Mouse (Mus musculus): ENCODE measurements at regions not wholly inside any gene's neighbourhood (a gene's known extent, or its start where the extent isn't known, plus 50 kb on each side); places are given as distances from the start of the nearest gene placed in this dataset.

DNA sequence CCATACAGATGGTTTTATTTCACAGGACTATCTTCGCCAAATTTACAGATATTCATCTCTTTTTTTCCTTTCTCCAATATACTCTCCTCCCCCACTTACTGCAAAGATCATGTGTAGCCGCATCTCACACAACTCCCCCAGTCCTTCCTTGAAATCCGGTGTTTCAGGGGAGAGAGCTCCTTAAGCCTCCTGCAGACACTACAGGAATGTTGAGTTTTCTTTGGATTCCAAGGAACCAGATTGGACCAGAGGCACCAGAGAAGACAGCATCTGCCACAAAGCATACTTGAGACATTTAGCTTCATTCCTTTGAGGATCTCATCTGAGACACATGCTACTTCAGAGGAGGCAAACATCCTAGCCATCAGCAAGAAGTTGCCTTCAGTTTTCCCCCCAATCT is 558.4 kb upstream of the Cdh11 start:
- ATAC-seq (ENCODE audit: low FRiP score): no peak
- WGBS: 83% methylated on average over 3 of the region's 3 CpGs
- H3K9ac ChIP-seq (ENCODE audit: low read length): no peak overlapping the region
- no peaks in the 10 kb centered on the region for H3K27me3 ChIP-seq (ENCODE audit: control insufficient read depth, insufficient read depth, low read length)
- DNase-seq (ENCODE audit: low spot score, missing footprints): no peak
- no peak overlapping the region for H3K4me2 ChIP-seq
- H3K36me3 ChIP-seq (ENCODE audit: control insufficient read depth, insufficient read depth, low read length): no peaks in the 10 kb centered on the region
- no peak overlapping the region for H3K27ac ChIP-seq (ENCODE audit: low read depth, low read length)
- H3K4me3 ChIP-seq (ENCODE audit: low read depth, low read length): no peak overlapping the region
- no peaks in the 10 kb centered on the region for H3K9me3 ChIP-seq (ENCODE audit: control insufficient read depth, low read length)
- H3K4me1 ChIP-seq (ENCODE audit: control insufficient read depth, insufficient read depth, low read length): no peaks in the 10 kb centered on the region

DNA sequence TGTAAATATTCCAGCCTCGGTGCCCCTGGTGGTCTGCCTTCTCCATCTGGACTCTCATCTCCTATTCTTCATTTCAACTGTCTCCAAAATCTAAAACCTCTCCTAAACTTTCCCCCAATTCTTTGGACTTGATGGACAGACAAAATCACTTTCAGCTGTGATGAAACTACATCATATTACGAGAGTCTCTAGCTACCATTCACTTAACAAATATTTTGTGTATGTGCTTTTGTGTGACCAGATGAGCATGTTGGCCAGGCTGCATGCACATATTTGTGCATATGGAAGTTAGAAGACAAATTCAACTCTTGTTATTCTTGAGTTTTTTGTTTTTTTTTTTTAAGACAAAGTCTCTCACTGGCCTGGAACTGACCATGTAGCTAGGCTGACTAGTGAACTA is 559.4 kb upstream of the Cdh11 start:
- no peak overlapping the region for H3K27ac ChIP-seq (ENCODE audit: low read depth, low read length)
- no peaks in the 10 kb centered on the region for H3K27me3 ChIP-seq (ENCODE audit: control insufficient read depth, insufficient read depth, low read length)
- ATAC-seq (ENCODE audit: low FRiP score): no peak
- DNase-seq (ENCODE audit: low spot score, missing footprints): no peak
- H3K36me3 ChIP-seq (ENCODE audit: control insufficient read depth, insufficient read depth, low read length): no peaks in the 10 kb centered on the region
- H3K4me1 ChIP-seq (ENCODE audit: control insufficient read depth, insufficient read depth, low read length): no peaks in the 10 kb centered on the region
- no peak overlapping the region for H3K9ac ChIP-seq (ENCODE audit: low read length)
- H3K4me3 ChIP-seq (ENCODE audit: low read depth, low read length): no peak overlapping the region
- no peaks in the 10 kb centered on the region for H3K9me3 ChIP-seq (ENCODE audit: control insufficient read depth, low read length)
- H3K4me2 ChIP-seq: no peak overlapping the region
- 80% methylated on average over 2 of the region's 2 CpGs for WGBS

DNA sequence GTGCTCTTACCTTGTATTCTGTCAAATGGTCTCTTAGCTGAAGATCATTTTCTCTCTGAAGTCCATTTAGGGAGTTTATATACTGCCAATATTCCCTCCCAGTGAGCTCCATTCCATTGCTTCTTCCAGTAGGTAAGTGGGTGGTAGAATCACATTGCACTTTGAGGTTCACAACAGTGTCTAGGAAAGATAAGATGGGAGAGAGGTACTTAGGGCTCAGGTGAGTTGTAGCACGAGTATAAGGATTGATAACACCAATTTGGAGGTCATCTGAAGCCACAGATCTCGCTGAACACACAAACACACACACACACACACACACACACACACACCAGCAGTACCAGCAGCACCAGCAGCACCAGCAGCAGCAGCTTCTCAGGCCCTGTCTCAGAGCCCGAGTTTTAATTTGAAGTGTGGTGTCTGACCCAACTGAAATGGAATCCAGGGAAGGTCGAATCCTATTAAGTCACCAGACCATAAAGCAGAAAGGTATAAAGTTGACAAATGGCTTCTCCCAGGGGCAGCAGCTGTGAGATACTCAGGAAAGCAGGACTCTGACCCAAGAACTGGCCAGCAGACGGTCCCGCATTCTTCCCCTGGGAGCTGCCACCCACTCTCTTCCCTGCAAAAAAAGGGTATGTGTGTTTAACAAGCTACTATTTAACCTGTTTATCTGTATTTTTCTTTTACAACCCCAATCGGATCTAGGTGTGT is 561.9 kb upstream of the Cdh11 start:
- 67% methylated on average over 7 of the region's 7 CpGs for WGBS
- no peak for ATAC-seq (ENCODE audit: low FRiP score)

DNA sequence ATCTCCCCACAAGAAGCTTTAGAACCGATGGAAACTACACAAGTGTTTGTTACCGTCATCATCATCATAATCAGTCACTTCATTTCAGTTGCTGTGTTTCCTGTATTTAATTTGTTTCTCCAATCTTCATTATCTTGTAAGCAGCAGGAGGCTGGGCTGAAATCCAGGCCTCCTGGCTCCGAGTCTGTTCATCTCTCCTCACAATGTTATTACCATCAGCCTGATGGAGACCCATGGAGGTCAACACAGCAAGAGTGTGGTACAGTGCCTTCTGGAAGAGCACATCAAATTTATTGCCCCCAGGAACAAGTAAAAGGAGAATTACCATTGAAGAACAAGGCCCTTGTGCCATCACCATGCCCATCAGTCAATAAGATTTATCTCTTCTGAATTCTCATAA is 576.3 kb upstream of the Cdh11 start:
- Histone ChIP-seq H3K4me1 (ENCODE audit: control insufficient read depth, insufficient read depth, low read length) (peaks cover 2% of the 10 kb centered on the region; the same call in 1 of the 2 replicates), H3K4me2 (no peak overlapping the region), H3K4me3 (ENCODE audit: low read depth, low read length) (no peak overlapping the region), H3K9ac (ENCODE audit: low read length) (no peak overlapping the region), H3K36me3 (ENCODE audit: control insufficient read depth, insufficient read depth, low read length) (no peaks in the 10 kb centered on the region), H3K27ac (ENCODE audit: low read depth, low read length) (no peak overlapping the region), H3K27me3 (ENCODE audit: control insufficient read depth, insufficient read depth, low read length) (no peaks in the 10 kb centered on the region), H3K9me3 (ENCODE audit: control insufficient read depth, low read length) (no peaks in the 10 kb centered on the region)
- WGBS: 78% methylated on average over 3 of the region's 3 CpGs
- DNase-seq (ENCODE audit: low spot score, missing footprints) (no peak), ATAC-seq (ENCODE audit: low FRiP score) (no peak)

More for the DNA sequence above, 561.9 kb upstream of the Cdh11 start:
- H3K9me3 ChIP-seq (ENCODE audit: control insufficient read depth, low read length): no peaks in the 10 kb centered on the region
- H3K4me2 ChIP-seq: no peak overlapping the region
- no peak overlapping the region for H3K9ac ChIP-seq (ENCODE audit: low read length)
- no peak for DNase-seq (ENCODE audit: low spot score, missing footprints)
- no peaks in the 10 kb centered on the region for H3K27me3 ChIP-seq (ENCODE audit: control insufficient read depth, insufficient read depth, low read length)
- no peaks in the 10 kb centered on the region for H3K4me1 ChIP-seq (ENCODE audit: control insufficient read depth, insufficient read depth, low read length)
- no peak overlapping the region for H3K27ac ChIP-seq (ENCODE audit: low read depth, low read length)
- H3K4me3 ChIP-seq (ENCODE audit: low read depth, low read length): no peak overlapping the region
- no peaks in the 10 kb centered on the region for H3K36me3 ChIP-seq (ENCODE audit: control insufficient read depth, insufficient read depth, low read length)

DNA sequence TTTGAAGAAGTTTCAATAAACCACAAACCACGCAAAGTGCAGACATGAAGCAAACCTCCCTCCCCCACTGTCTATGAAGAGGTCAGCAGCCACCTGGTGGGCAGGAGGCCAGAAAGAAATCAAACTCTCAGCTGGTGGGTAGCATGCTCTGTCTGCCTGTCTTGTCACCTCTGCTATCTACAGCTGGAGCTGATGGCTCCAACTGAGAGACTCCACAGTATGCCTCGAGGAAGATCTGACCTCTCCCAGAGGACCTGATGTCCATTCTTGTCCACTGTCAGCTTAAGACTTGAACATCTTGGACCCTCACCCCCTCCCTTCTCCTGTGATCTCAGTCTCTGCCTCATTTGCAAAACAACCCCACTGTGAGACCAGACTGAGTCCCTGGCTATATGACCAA is 585.0 kb upstream of the Cdh11 start:
- ATAC-seq (ENCODE audit: low FRiP score) (no peak), DNase-seq (ENCODE audit: low spot score, missing footprints) (no peak)
- no peaks in the 10 kb centered on the region for H3K36me3 ChIP-seq (ENCODE audit: control insufficient read depth, insufficient read depth, low read length)
- H3K27me3 ChIP-seq (ENCODE audit: control insufficient read depth, insufficient read depth, low read length): no peaks in the 10 kb centered on the region
- H3K4me2 ChIP-seq: no peak overlapping the region
- H3K4me3 ChIP-seq (ENCODE audit: low read depth, low read length): no peak overlapping the region
- H3K27ac ChIP-seq (ENCODE audit: low read depth, low read length): no peak overlapping the region
- H3K9ac ChIP-seq (ENCODE audit: low read length): no peak overlapping the region
- no peaks in the 10 kb centered on the region for H3K9me3 ChIP-seq (ENCODE audit: control insufficient read depth, low read length)
- 49% methylated on average over 2 of the region's 2 CpGs for WGBS
- H3K4me1 ChIP-seq (ENCODE audit: control insufficient read depth, insufficient read depth, low read length): peaks cover 2% of the 10 kb centered on the region; the same call in 1 of the 2 replicates

DNA sequence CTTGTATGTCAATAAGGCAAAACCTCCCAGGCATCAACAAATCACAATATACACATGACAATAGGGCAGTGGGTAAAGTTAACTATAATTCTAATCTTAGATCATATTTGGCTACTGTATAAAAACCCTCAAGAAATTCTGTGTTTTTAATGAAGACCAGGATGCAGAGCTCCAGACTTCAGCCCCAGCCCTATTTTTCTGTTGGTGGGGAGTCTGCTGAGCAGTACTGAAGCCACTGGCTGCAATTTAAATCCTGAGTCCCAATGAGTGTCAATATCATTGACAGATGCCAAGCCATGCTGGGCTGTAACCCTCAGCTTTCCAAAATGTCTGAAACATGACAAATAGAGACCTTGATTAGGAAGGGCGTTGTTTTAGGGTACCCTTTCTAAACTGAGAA is 587.6 kb upstream of the Cdh11 start:
- no peak overlapping the region for H3K27ac ChIP-seq (ENCODE audit: low read depth, low read length)
- DNase-seq (ENCODE audit: low spot score, missing footprints) (no peak), ATAC-seq (ENCODE audit: low FRiP score) (no peak)
- no peaks in the 10 kb centered on the region for H3K36me3 ChIP-seq (ENCODE audit: control insufficient read depth, insufficient read depth, low read length)
- no peaks in the 10 kb centered on the region for H3K4me1 ChIP-seq (ENCODE audit: control insufficient read depth, insufficient read depth, low read length)
- no peak overlapping the region for H3K9ac ChIP-seq (ENCODE audit: low read length)
- no peak overlapping the region for H3K4me2 ChIP-seq
- H3K27me3 ChIP-seq (ENCODE audit: control insufficient read depth, insufficient read depth, low read length): no peaks in the 10 kb centered on the region
- H3K4me3 ChIP-seq (ENCODE audit: low read depth, low read length): no peak overlapping the region
- 79% methylated on average over 1 of the region's 1 CpGs for whole genome bisulfite sequencing
- no peaks in the 10 kb centered on the region for H3K9me3 ChIP-seq (ENCODE audit: control insufficient read depth, low read length)

DNA sequence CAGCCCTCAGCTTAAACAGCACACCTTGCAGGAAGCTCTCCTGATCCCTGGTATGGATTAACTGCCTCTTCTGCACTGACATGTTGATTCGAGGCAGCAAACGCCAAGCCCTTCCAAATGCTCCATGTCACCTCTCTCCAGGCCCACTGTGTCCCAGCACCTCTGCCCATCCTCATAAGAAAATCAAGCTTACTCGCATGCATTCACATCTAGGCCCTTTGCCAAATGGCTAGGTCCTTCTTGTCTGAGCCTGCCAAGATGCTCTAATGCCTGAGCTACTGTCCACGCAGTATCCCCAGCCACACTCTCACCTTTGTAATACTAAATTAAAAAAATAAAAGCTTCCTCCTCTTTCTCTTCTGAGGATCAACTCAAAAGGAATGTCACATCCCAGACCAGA is 588.7 kb upstream of the Cdh11 start:
- H3K4me2 ChIP-seq: no peak overlapping the region
- no peak for ATAC-seq (ENCODE audit: low FRiP score)
- no peak overlapping the region for H3K9ac ChIP-seq (ENCODE audit: low read length)
- H3K36me3 ChIP-seq (ENCODE audit: control insufficient read depth, insufficient read depth, low read length): no peaks in the 10 kb centered on the region
- no peaks in the 10 kb centered on the region for H3K4me1 ChIP-seq (ENCODE audit: control insufficient read depth, insufficient read depth, low read length)
- no peak for DNase-seq (ENCODE audit: low spot score, missing footprints)
- H3K27me3 ChIP-seq (ENCODE audit: control insufficient read depth, insufficient read depth, low read length): no peaks in the 10 kb centered on the region
- 82% methylated on average over 4 of the region's 4 CpGs for WGBS
- H3K27ac ChIP-seq (ENCODE audit: low read depth, low read length): no peak overlapping the region
- H3K4me3 ChIP-seq (ENCODE audit: low read depth, low read length): no peak overlapping the region
- H3K9me3 ChIP-seq (ENCODE audit: control insufficient read depth, low read length): no peaks in the 10 kb centered on the region

DNA sequence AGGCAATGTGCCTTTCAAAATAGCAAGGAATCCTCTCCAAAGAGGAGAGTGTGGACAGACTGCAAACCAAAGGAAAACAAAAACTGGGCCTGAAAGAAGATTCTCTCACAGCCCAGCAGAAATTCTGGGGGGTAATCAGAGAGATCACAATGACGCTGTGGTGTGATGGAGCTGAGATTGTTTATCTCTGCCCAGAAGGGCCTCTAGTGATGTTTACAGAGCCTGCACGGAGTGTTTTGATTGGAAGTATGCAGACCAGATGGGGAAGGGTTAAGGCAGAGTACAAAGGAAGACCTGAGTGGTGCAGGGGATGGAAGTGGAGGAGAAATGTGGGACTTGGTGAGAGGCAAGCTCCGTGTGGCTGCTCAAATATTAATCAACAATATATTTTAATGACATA is 593.1 kb upstream of the Cdh11 start:
- no peak overlapping the region for H3K9ac ChIP-seq (ENCODE audit: low read length)
- H3K4me2 ChIP-seq: no peak overlapping the region
- DNase-seq (ENCODE audit: low spot score, missing footprints) (no peak), ATAC-seq (ENCODE audit: low FRiP score) (no peak)
- H3K27me3 ChIP-seq (ENCODE audit: control insufficient read depth, insufficient read depth, low read length): no peaks in the 10 kb centered on the region
- H3K36me3 ChIP-seq (ENCODE audit: control insufficient read depth, insufficient read depth, low read length): no peaks in the 10 kb centered on the region
- 56% methylated on average over 3 of the region's 3 CpGs for WGBS
- no peaks in the 10 kb centered on the region for H3K4me1 ChIP-seq (ENCODE audit: control insufficient read depth, insufficient read depth, low read length)
- H3K4me3 ChIP-seq (ENCODE audit: low read depth, low read length): no peak overlapping the region
- no peak overlapping the region for H3K27ac ChIP-seq (ENCODE audit: low read depth, low read length)
- no peaks in the 10 kb centered on the region for H3K9me3 ChIP-seq (ENCODE audit: control insufficient read depth, low read length)

DNA sequence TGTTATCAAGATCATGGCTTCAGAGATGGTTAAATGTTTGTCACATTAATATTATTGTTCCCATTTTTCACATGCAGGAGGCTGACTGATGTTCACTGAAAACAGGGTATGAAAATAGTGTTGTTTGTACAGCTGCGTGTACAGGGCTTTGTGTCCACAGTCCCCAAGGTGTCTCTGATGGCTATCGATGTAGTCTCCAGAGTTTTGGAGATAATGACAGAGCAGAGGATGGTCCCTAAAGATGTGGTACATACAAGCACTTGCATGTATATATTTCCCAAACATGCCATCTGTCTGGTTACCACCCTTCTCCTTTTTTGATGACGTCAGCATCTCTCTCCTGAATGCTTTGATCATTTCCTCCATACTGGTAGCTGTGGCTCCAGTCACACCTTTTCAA is 596.1 kb upstream of the Cdh11 start:
- DNase-seq (ENCODE audit: low spot score, missing footprints) (no peak), ATAC-seq (ENCODE audit: low FRiP score) (no peak)
- no peaks in the 10 kb centered on the region for H3K4me1 ChIP-seq (ENCODE audit: control insufficient read depth, insufficient read depth, low read length)
- no peak overlapping the region for H3K4me2 ChIP-seq
- H3K4me3 ChIP-seq (ENCODE audit: low read depth, low read length): no peak overlapping the region
- H3K27me3 ChIP-seq (ENCODE audit: control insufficient read depth, insufficient read depth, low read length): no peaks in the 10 kb centered on the region
- WGBS: 85% methylated on average over 3 of the region's 3 CpGs
- no peaks in the 10 kb centered on the region for H3K36me3 ChIP-seq (ENCODE audit: control insufficient read depth, insufficient read depth, low read length)
- H3K27ac ChIP-seq (ENCODE audit: low read depth, low read length): no peak overlapping the region
- H3K9ac ChIP-seq (ENCODE audit: low read length): no peak overlapping the region
- H3K9me3 ChIP-seq (ENCODE audit: control insufficient read depth, low read length): no peaks in the 10 kb centered on the region

Measured in midbrain, embryonic 11.5 days (tissue).